Mouse (Mus musculus) heart, postnatal 25 days (tissue): ENCODE results near the gene 9930021J03Rik. TPM values are rescaled to one million over a fixed set of nuclear protein-coding genes. Genes with fewer than 3 reads are reported as not detected.

Experiments used
- DNase-seq: peaks from one replicate; pipeline ENCODE4 v3.0.0; 2022; ENCODE audit warnings: low spot score
- intact Hi-C: fragments of 180-260 bp; cut with DNase I; formaldehyde crosslinking; loops from one replicate; pipeline ENCODE4 v1.15.1; 2025
- total RNA-seq, 2 experiments: library from RNA; stranded (reverse); gene quantifications; 2 replicates each; pipeline ENCODE4 v1.2.3; 2021

9930021J03Rik gene
- total RNA-seq, 2 experiments from 2014 or later = 10.1 to 14.7 TPM

GRCm38 (mm10) chr19:29664934-29665333, 140.9 kb downstream of the 9930021J03Rik start:
- intact Hi-C loops = no loop called here
- DNase-seq = no peak

Other genes starting within 250 kb of the 9930021J03Rik start
- 1 to 10 TPM; 8.8 to 9.4 TPM for gene Ermp1, start 157.6 kb downstream of the 9930021J03Rik start, total RNA-seq
- gene Mlana, start 108.2 kb downstream of the 9930021J03Rik start, total RNA-seq = 1 to 10 TPM in 1 of 2 experiments, under 1 TPM in 1; 0.57 to 1.0 TPM
- gene Ranbp6, start 7.0 kb upstream of the 9930021J03Rik start, total RNA-seq = 10 to 100 TPM; 11.8 to 15.0 TPM
- gene Il33, start 119.1 kb upstream of the 9930021J03Rik start, total RNA-seq = 1 to 10 TPM; 3.9 to 6.1 TPM
- gene Trpd52l3, start 197.8 kb upstream of the 9930021J03Rik start, total RNA-seq = not detected
- 10 to 100 TPM; 21.2 to 25.5 TPM for gene Uhrf2, start 224.5 kb upstream of the 9930021J03Rik start, total RNA-seq